Mouse (Mus musculus) embryonic facial prominence, embryonic 12.5 days (tissue): ENCODE measurements around the gene Fam174b. TPM values are rescaled to one million over a fixed set of nuclear protein-coding genes. Genes with fewer than 3 reads are reported as not detected.
A peak's percentile ranks its signal among the peaks of the same experiment; 100 is the strongest.

Experiments used
- ATAC-seq: fragments of 200-750 bp; cut with Nextera tagmentation; 2 replicates; pipeline ENCODE4 v1.8.0; 2017; ENCODE audit not compliant: insufficient number of reproducible peaks, insufficient read depth, low FRiP score, low TSS enrichment
- H3K27ac ChIP-seq: fragments of 300-500 bp; sonication (generic); 2 replicates; pipeline ENCODE4 v1.5.1; 2016; ENCODE audit warnings: mild to moderate bottlenecking
- H3K27me3 ChIP-seq: fragments of 300-500 bp; sonication (generic); 2 replicates; pipeline ENCODE4 v1.6.1; 2016; ENCODE audit warnings: mild to moderate bottlenecking, moderate library complexity
- H3K36me3 ChIP-seq: fragments of 300-500 bp; sonication (generic); 2 replicates; pipeline ENCODE4 v1.6.1; 2016; ENCODE audit warnings: mild to moderate bottlenecking
- H3K4me1 ChIP-seq: fragments of 300-500 bp; sonication (generic); 2 replicates; pipeline ENCODE4 v1.6.1; 2016
- H3K4me2 ChIP-seq: fragments of 300-500 bp; sonication (generic); replicated peaks from 2 replicates; pipeline ENCODE4 v1.6.1; 2016; ENCODE audit warnings: mild to moderate bottlenecking, moderate library complexity
- H3K4me3 ChIP-seq: fragments of 300-500 bp; sonication (generic); 2 replicates; pipeline ENCODE4 v1.5.1; 2016; ENCODE audit warnings: mild to moderate bottlenecking
- H3K9ac ChIP-seq: fragments of 300-500 bp; sonication (generic); 2 replicates; pipeline ENCODE4 v1.6.1; 2016; ENCODE audit warnings: mild to moderate bottlenecking, moderate library complexity
- H3K9me3 ChIP-seq: fragments of 300-500 bp; sonication (generic); 2 replicates; pipeline ENCODE4 v1.6.1; 2016; ENCODE audit warnings: mild to moderate bottlenecking, moderate library complexity
- WGBS: fragments of 180-500 bp; shearing (Covaris S2); methylation state at CpG from one replicate; pipeline ENCODE4 v1.1.7; 2016; 5-methylcytosine and 5-hydroxymethylcytosine counted together
- polyA plus RNA-seq: library from polyadenylated mRNA; unstranded; fragments of >200 nt; fragmentation: Nextera tagmentation; extraction: Ambion mirVana; gene quantifications from 2 replicates; pipeline ENCODE4 v1.2.1, GENCODE M21; 2016

The Fam174b gene
- polyA plus RNA-seq, 1 experiment from 2014 or later: 55.0 TPM

- 0 out of 2 replicates have a peak, but pooled peaks cover 2% of the 10 kb centered on the region for H3K9me3 ChIP-seq
- H3K36me3 ChIP-seq: no peaks in the 10 kb centered on the region
- no peak overlapping the region for H3K4me2 ChIP-seq
- H3K27me3 ChIP-seq: no peaks in the 10 kb centered on the region
- no peak for ATAC-seq
- 69% methylated on average over 10 of the region's 10 CpGs for WGBS
- no peak overlapping the region for H3K4me3 ChIP-seq
- H3K9ac ChIP-seq: no peak overlapping the region
- H3K27ac ChIP-seq: no peak overlapping the region
- peaks cover 5% of the 10 kb centered on the region; the same call in 1 of the 2 replicates for H3K4me1 ChIP-seq
These were observed 9.6 kb upstream of the Fam174b start for GRCm38 (mm10) chr7:73730430-73731022.

GRCm38 (mm10) chr7:73736046-73736445 is 4.1 kb upstream of the Fam174b start:
- Histone ChIP-seq H3K4me3 (no peak overlapping the region), H3K4me2 (no peak overlapping the region), H3K27ac (no peak overlapping the region), H3K36me3 (no peaks in the 10 kb centered on the region), H3K9ac (no peak overlapping the region), H3K9me3 (0 out of 2 replicates have a peak, but pooled peaks cover 2% of the 10 kb centered on the region), H3K4me1 (peaks cover 9% of the 10 kb centered on the region; the same call in 1 of the 2 replicates), H3K27me3 (peaks cover 4% of the 10 kb centered on the region; the same call in 1 of the 2 replicates)
- 77% methylated on average over 2 of the region's 2 CpGs for WGBS
- ATAC-seq: no peak

DNA sequence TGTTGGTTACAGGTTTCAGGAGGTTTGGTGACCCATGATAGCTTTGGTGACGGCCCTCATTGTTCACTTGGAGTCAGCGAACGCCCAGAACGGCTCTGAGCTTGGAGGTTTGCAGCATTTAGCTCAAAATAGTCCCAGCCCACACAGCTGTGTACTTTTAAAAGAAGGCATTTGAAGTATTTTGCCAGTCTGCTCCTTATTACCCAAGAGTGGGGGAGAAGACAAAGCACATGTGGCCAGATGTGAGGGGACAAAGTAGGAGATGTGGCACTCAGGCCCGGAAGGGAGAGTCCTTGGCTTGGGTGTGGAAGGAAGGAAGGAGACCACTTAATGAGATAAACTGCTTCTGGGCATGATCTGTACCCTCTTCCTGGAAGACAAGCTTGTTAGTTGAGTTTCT is 1.3 kb downstream of the Fam174b start:
- Histone ChIP-seq H3K4me1 (peaks cover 30% of the 10 kb centered on the region; the same call in 1 of the 2 replicates), H3K27ac (peak overlapping the region; percentile 70), H3K4me3 (peak overlapping the region; percentile 67), H3K9ac (0 out of 2 replicates have a peak overlapping the region, but pooled peaks have one; percentile 72), H3K36me3 (no peaks in the 10 kb centered on the region), H3K27me3 (peaks cover 8% of the 10 kb centered on the region; the same call in 1 of the 2 replicates), H3K4me2 (peak overlapping the region; percentile 85), H3K9me3 (no peaks in the 10 kb centered on the region)
- no peak for ATAC-seq
- WGBS: 22% methylated on average over 5 of the region's 5 CpGs

DNA sequence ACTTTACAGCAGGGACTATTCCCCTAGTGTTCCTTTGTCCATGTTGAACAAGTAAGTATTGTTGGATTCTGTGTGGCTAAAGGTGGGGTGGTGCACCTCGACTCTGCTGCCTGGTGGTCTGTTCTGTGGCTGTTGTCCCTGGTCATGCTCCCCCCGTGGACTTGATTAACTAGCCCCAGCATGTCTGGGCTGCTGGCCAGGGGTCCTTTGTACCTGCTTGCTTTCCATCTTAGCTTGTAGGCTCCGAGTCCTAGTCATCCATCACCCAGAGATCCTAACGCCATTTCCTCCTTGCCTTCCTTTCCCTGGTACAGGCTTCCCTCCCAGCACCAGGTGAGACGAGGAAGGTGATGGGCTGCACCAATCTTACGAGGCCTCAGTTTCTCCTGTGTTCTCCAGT is 1.7 kb downstream of the Fam174b start:
- H3K4me1 ChIP-seq: peaks cover 32% of the 10 kb centered on the region; the same call in 1 of the 2 replicates
- 49% methylated on average over 6 of the region's 6 CpGs for WGBS

GRCm38 (mm10) chr7:73743144-73743543 is 3.0 kb downstream of the Fam174b start:
- no peak overlapping the region for H3K4me3 ChIP-seq
- H3K36me3 ChIP-seq: no peaks in the 10 kb centered on the region
- no peak overlapping the region for H3K9ac ChIP-seq
- H3K27ac ChIP-seq: no peak overlapping the region
- peaks cover 8% of the 10 kb centered on the region; the same call in 1 of the 2 replicates for H3K27me3 ChIP-seq
- no peaks in the 10 kb centered on the region for H3K9me3 ChIP-seq
- peaks cover 32% of the 10 kb centered on the region; the same call in 1 of the 2 replicates for H3K4me1 ChIP-seq
- 77% methylated on average over 8 of the region's 8 CpGs for WGBS
- H3K4me2 ChIP-seq: no peak overlapping the region; the same call in 1 of the 2 replicates
- no peak for ATAC-seq

More for the DNA sequence above, 1.7 kb downstream of the Fam174b start:
- Histone ChIP-seq H3K36me3 (no peaks in the 10 kb centered on the region), H3K27ac (peak overlapping the region; percentile 70), H3K27me3 (peaks cover 8% of the 10 kb centered on the region; the same call in 1 of the 2 replicates), H3K9ac (no peak overlapping the region), H3K4me2 (peak overlapping the region; percentile 85), H3K4me3 (peak overlapping the region; percentile 67), H3K9me3 (no peaks in the 10 kb centered on the region)
- ATAC-seq: no peak

DNA sequence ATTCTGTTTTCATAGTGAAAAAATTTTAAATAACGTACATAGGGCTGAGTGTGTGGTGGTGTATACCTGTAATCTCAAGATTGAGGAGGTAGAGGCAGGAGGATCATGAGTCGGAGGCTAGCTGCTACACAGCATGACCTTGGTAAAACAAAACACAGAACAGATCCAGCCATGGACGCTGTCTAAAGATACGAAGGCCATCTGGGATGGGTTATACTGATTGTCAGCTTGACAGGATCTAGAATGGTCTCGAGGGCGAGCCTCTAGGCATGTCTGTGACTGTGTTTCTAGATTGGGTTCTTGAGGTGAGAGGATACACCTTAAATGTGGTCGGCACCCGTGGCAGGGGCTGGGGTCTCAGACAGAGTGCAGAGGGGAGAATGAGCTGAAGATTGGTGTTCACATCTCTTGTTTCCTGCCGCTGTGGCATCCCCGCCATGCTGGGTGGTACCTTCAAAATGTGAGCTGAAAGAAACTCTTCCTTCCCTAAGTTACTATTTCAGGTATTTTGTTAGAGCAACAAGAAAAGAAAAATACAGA is 3.8 kb downstream of the Fam174b start:
- Histone ChIP-seq H3K4me3 (no peak overlapping the region), H3K27ac (no peak overlapping the region), H3K36me3 (no peaks in the 10 kb centered on the region), H3K4me2 (no peak overlapping the region), H3K9ac (no peak overlapping the region), H3K9me3 (no peaks in the 10 kb centered on the region), H3K27me3 (peaks cover 8% of the 10 kb centered on the region; the same call in 1 of the 2 replicates), H3K4me1 (peaks cover 32% of the 10 kb centered on the region; the same call in 1 of the 2 replicates)
- no peak for ATAC-seq
- WGBS: 64% methylated on average over 10 of the region's 10 CpGs

- Histone ChIP-seq H3K27ac (no peak overlapping the region), H3K4me1 (peaks cover 25% of the 10 kb centered on the region; the same call in 1 of the 2 replicates), H3K36me3 (no peaks in the 10 kb centered on the region), H3K9ac (no peak overlapping the region), H3K27me3 (peaks cover 8% of the 10 kb centered on the region; the same call in 1 of the 2 replicates), H3K4me3 (no peak overlapping the region), H3K9me3 (no peaks in the 10 kb centered on the region), H3K4me2 (no peak overlapping the region)
- 55% methylated on average over 5 of the region's 5 CpGs for WGBS
- ATAC-seq: no peak
These were observed 5.8 kb downstream of the Fam174b start for GRCm38 (mm10) chr7:73745903-73746302.

DNA sequence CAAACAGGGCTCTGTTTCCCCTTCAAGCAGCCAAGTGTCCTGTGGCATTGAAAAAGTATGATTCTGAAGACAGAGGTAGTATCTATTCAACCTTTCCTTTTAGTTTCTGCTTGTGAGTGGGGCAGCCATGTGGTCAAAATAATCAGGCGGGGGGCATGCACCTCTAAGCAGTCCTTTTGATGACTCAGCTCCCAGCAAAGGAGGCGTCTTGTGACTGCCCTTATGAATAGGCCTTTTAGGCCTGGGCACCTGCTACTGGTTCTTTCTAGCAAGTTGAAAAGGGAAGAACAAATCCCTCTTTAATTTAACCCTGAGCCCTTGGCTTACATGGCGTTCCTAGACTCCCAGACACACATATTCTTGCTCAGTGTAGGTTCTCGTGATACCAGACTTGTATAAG is 6.7 kb downstream of the Fam174b start:
- Histone ChIP-seq H3K9ac (no peak overlapping the region), H3K36me3 (no peaks in the 10 kb centered on the region), H3K27ac (no peak overlapping the region), H3K4me3 (no peak overlapping the region), H3K4me2 (no peak overlapping the region), H3K9me3 (no peaks in the 10 kb centered on the region), H3K27me3 (peaks cover 3% of the 10 kb centered on the region; the same call in 1 of the 2 replicates), H3K4me1 (peaks cover 16% of the 10 kb centered on the region; the same call in 1 of the 2 replicates)
- no peak for ATAC-seq
- WGBS: 69% methylated on average over 4 of the region's 4 CpGs

GRCm38 (mm10) chr7:73747531-73747930 is 7.4 kb downstream of the Fam174b start:
- peaks cover 11% of the 10 kb centered on the region; the same call in 1 of the 2 replicates for H3K4me1 ChIP-seq
- WGBS: 72% methylated on average over 3 of the region's 3 CpGs
- no peak overlapping the region for H3K4me2 ChIP-seq
- no peaks in the 10 kb centered on the region for H3K36me3 ChIP-seq
- no peak overlapping the region for H3K4me3 ChIP-seq
- no peak overlapping the region for H3K27ac ChIP-seq
- H3K27me3 ChIP-seq: no peaks in the 10 kb centered on the region
- no peaks in the 10 kb centered on the region for H3K9me3 ChIP-seq
- no peak for ATAC-seq
- H3K9ac ChIP-seq: no peak overlapping the region

GRCm38 (mm10) chr7:73748437-73749108 is 8.5 kb downstream of the Fam174b start:
- H3K36me3 ChIP-seq: no peaks in the 10 kb centered on the region
- peaks cover 9% of the 10 kb centered on the region; the same call in 1 of the 2 replicates for H3K4me1 ChIP-seq
- no peaks in the 10 kb centered on the region for H3K27me3 ChIP-seq
- H3K9me3 ChIP-seq: no peaks in the 10 kb centered on the region
- 84% methylated on average over 5 of the region's 5 CpGs for WGBS
- no peak overlapping the region for H3K4me2 ChIP-seq
- no peak overlapping the region for H3K27ac ChIP-seq
- H3K9ac ChIP-seq: no peak overlapping the region
- no peak for ATAC-seq
- no peak overlapping the region for H3K4me3 ChIP-seq

DNA sequence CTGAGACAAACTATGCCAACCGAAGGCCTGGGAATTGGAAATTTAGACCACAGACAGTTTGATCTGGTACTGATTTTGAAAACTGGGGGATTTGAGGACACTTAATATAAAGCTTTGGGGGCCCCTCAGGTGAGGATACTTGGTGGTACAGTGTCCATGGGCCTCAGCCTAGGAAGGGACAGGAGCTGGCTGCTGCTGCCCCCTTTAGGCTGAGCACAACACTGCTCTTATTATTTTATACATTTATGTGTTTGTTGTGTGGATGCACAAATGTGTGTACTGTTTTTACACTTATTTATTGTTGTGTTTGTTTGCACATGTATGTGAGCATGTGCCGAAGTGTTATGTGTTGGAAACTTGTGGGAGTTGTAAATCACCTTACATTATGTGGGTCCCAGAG is 9.2 kb downstream of the Fam174b start:
- H3K27me3 ChIP-seq: no peaks in the 10 kb centered on the region
- no peak overlapping the region for H3K9ac ChIP-seq
- no peak overlapping the region for H3K4me3 ChIP-seq
- 93% methylated on average over 2 of the region's 2 CpGs for WGBS
- H3K4me2 ChIP-seq: no peak overlapping the region
- H3K4me1 ChIP-seq: peaks cover 9% of the 10 kb centered on the region; the same call in 1 of the 2 replicates
- H3K36me3 ChIP-seq: no peaks in the 10 kb centered on the region
- H3K27ac ChIP-seq: no peak overlapping the region
- H3K9me3 ChIP-seq: no peaks in the 10 kb centered on the region
- no peak for ATAC-seq
